Mouse (Mus musculus) kidney, postnatal 14 days (tissue): ENCODE results near the gene Ly6g5c.

ENCODE experiments used
- DNase-seq: peaks from one replicate; pipeline ENCODE4 v3.0.0; 2022; ENCODE audit warnings: mixed read lengths

Gene Ly6g5c

GRCm38 (mm10) chr17:35082841-35083576 lies 25.1 kb upstream of the Ly6g5c start:
- no peak for DNase-seq

GRCm38 (mm10) chr17:35083929-35084497 lies 24.1 kb upstream of the Ly6g5c start:
- no peak for DNase-seq

GRCm38 (mm10) chr17:35085208-35085865 lies 22.7 kb upstream of the Ly6g5c start, which contains the start of gene Ly6g6f:
Gene Ly6g6f (minus strand): TSS chr17:35085610.
- DNase-seq = no peak

GRCm38 (mm10) chr17:35088151-35088550 lies 19.9 kb upstream of the Ly6g5c start:
- no peak for DNase-seq

GRCm38 (mm10) chr17:35088825-35089644 lies 19.0 kb upstream of the Ly6g5c start, which contains the start of gene Abhd16a:
Gene Abhd16a (plus strand): TSS chr17:35089263.
- DNase-seq = peak; percentile 97

- no peak for DNase-seq
Observed at GRCm38 (mm10) chr17:35090166-35090932, 17.7 kb upstream of the Ly6g5c start.

GRCm38 (mm10) chr17:35092403-35093198 lies 15.5 kb upstream of the Ly6g5c start:
- DNase-seq = no peak

- no peak for DNase-seq
Observed at GRCm38 (mm10) chr17:35094475-35095365, 13.4 kb upstream of the Ly6g5c start.

- DNase-seq = no peak
Observed at GRCm38 (mm10) chr17:35096597-35096996, 11.5 kb upstream of the Ly6g5c start.

GRCm38 (mm10) chr17:35097164-35097655 lies 10.9 kb upstream of the Ly6g5c start:
- DNase-seq = no peak

GRCm38 (mm10) chr17:35100196-35100765 lies 7.8 kb upstream of the Ly6g5c start:
- DNase-seq = peak; percentile 50

GRCm38 (mm10) chr17:35101161-35101560 lies 6.9 kb upstream of the Ly6g5c start:
- DNase-seq = no peak

- DNase-seq = no peak
Observed at GRCm38 (mm10) chr17:35102299-35102698, 5.8 kb upstream of the Ly6g5c start.

- peak; percentile 78 for DNase-seq
Observed at GRCm38 (mm10) chr17:35103221-35103690, 4.8 kb upstream of the Ly6g5c start.

GRCm38 (mm10) chr17:35104079-35104478 lies 4.0 kb upstream of the Ly6g5c start:
- DNase-seq = no peak

GRCm38 (mm10) chr17:35104754-35105153 lies 3.3 kb upstream of the Ly6g5c start:
- DNase-seq = no peak

GRCm38 (mm10) chr17:35105740-35106389 lies 2.2 kb upstream of the Ly6g5c start:
- peak; percentile 64 for DNase-seq

- DNase-seq = no peak
Observed at GRCm38 (mm10) chr17:35106522-35106921, 1.6 kb upstream of the Ly6g5c start.

- DNase-seq = no peak
Observed at GRCm38 (mm10) chr17:35111774-35112173, 3.7 kb downstream of the Ly6g5c start.
